Mouse (Mus musculus): ENCODE data around the gene Terb2. TPM values are rescaled to one million over a fixed set of nuclear protein-coding genes. Genes with fewer than 3 reads are reported as not detected.

Gene Terb2
- total and polyA plus RNA-seq, 2 experiments from 2014 or later: not detected

DNA sequence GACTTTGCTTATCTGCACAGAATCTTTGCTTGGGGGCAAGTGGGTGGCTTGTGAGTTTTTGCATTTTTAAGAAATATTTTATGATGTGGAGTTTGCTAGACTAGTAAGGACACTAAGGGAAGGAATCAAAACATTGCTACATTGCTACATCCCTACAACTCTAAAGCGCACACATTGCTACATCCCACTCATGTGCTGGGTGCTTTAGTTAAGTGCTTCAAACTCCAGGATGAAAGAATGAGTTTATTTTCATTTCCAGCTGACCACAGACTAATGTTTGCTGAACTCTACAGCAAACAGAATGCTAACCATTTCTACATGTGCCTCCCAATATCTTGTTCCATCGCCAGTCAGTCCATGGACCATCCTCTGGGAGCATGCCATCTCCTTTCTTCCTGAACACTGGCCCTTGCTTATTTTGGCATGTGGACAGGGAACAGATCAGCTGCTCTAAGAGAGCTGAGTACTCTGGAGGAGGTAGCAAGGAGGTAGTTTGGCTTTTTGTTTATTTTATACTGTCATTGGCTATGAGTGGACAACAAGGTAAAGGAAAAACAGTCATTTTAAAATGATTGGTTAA lies 51.9 kb downstream of the Terb2 start:
- Histone ChIP-seq H3K27me3 (ENCODE audit: insufficient read depth, low read length) (no peaks in the 10 kb centered on the region), H3K9ac (no peak overlapping the region), H3K4me3 (ENCODE audit: low read depth, low read length) (no peak overlapping the region), H3K36me3 (ENCODE audit: insufficient read depth) (no peaks in the 10 kb centered on the region), H3K4me2 (ENCODE audit: low read depth) (no peak overlapping the region), H3K27ac (ENCODE audit: low read depth, low read length) (no peak overlapping the region), H3K9me3 (ENCODE audit: low read length) (no peaks in the 10 kb centered on the region), H3K4me1 (ENCODE audit: insufficient read depth) (no peaks in the 10 kb centered on the region)
- WGBS: 88% methylated on average over 2 of the region's 2 CpGs
- DNase-seq: no peak
- ATAC-seq: no peak
- TF ChIP-seq CTCF (IDR thresholded peaks at IDR 0.05; ENCODE audit: low read depth): no peak

DNA sequence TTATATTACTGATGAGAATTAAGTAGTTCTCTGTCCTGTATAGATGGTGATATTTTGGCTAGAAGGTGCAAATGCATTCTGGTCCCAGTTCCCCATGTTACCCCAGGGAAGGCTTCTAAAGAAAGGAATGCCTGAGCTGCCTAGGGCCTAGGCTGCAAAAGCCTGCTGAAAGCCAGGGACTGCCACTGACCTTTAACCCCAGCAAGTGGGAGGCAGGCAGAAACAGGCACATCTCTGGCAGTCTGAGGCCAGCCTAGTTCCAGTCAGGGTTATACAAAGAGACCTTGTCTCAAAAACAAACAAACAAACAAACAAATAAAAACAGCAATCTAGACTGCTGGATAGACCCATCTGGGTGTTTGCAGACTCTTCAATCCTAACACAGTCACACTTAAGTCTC lies 54.7 kb downstream of the Terb2 start:
- DNase-seq (no peak), ATAC-seq (no peak)
- H3K9ac ChIP-seq: no peak overlapping the region
- no peak overlapping the region for H3K27ac ChIP-seq (ENCODE audit: low read depth, low read length)
- H3K4me3 ChIP-seq (ENCODE audit: low read depth, low read length): no peak overlapping the region
- H3K27me3 ChIP-seq (ENCODE audit: insufficient read depth, low read length): no peaks in the 10 kb centered on the region
- H3K36me3 ChIP-seq (ENCODE audit: insufficient read depth): no peaks in the 10 kb centered on the region
- H3K9me3 ChIP-seq (ENCODE audit: low read length): no peaks in the 10 kb centered on the region
- no peaks in the 10 kb centered on the region for H3K4me1 ChIP-seq (ENCODE audit: insufficient read depth)
- no peak overlapping the region for H3K4me2 ChIP-seq (ENCODE audit: low read depth)
- no peak for TF ChIP-seq CTCF (IDR thresholded peaks at IDR 0.05; ENCODE audit: low read depth)

DNA sequence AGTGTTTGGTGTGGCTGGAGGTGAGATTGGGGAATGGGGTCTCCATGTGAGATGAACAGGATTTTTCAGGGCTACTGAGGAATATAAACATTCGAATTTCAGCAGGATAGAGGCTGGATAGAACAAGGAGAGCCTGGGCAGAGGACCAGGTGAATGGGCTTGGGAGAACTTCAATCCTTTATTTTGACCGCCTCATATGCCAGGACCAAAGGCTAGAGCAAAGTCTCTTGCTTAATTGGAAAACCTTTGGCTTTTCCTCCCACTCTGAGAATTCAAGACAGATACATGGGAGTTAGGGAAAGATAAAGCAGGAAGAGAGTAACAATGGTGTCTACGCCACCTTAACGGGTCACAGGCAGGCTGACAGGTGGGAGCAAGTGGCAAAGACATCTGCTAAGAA lies 55.2 kb downstream of the Terb2 start:
- Histone ChIP-seq H3K4me2 (ENCODE audit: low read depth) (no peak overlapping the region), H3K4me1 (ENCODE audit: insufficient read depth) (no peaks in the 10 kb centered on the region), H3K4me3 (ENCODE audit: low read depth, low read length) (no peak overlapping the region), H3K27me3 (ENCODE audit: insufficient read depth, low read length) (no peaks in the 10 kb centered on the region), H3K36me3 (ENCODE audit: insufficient read depth) (no peaks in the 10 kb centered on the region), H3K27ac (ENCODE audit: low read depth, low read length) (no peak overlapping the region), H3K9me3 (ENCODE audit: low read length) (no peaks in the 10 kb centered on the region), H3K9ac (no peak overlapping the region)
- 89% methylated on average over 4 of the region's 4 CpGs for WGBS
- no peak for TF ChIP-seq CTCF (IDR thresholded peaks at IDR 0.05; ENCODE audit: low read depth)
- no peak for ATAC-seq
- DNase-seq: no peak

DNA sequence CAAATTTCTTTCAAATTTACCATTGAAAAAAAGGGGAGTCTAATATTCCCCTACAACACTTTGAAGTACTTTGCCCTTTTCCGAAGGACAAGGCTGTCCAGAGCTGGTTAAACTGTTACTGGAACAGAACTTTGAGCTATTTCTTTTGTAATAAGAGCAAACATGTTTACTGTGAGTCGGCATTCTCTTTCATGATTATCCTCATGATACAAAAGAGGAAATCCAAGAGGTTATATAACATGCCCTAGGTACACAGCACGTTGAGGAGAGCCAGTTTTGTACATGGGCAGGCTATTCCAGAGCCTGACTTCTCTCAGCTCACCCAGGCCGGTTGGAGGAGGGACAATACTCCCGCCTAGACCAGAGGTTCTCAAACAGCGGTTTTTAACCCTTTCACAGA lies 55.9 kb downstream of the Terb2 start:
- H3K27me3 ChIP-seq (ENCODE audit: insufficient read depth, low read length): no peaks in the 10 kb centered on the region
- WGBS: 63% methylated on average over 6 of the region's 6 CpGs
- no peak overlapping the region for H3K4me2 ChIP-seq (ENCODE audit: low read depth)
- no peak overlapping the region for H3K9ac ChIP-seq
- H3K9me3 ChIP-seq (ENCODE audit: low read length): no peaks in the 10 kb centered on the region
- DNase-seq (no peak), ATAC-seq (no peak)
- TF ChIP-seq CTCF (IDR thresholded peaks at IDR 0.05; ENCODE audit: low read depth): no peak
- H3K27ac ChIP-seq (ENCODE audit: low read depth, low read length): no peak overlapping the region
- H3K4me1 ChIP-seq (ENCODE audit: insufficient read depth): no peaks in the 10 kb centered on the region
- no peak overlapping the region for H3K4me3 ChIP-seq (ENCODE audit: low read depth, low read length)
- no peaks in the 10 kb centered on the region for H3K36me3 ChIP-seq (ENCODE audit: insufficient read depth)

DNA sequence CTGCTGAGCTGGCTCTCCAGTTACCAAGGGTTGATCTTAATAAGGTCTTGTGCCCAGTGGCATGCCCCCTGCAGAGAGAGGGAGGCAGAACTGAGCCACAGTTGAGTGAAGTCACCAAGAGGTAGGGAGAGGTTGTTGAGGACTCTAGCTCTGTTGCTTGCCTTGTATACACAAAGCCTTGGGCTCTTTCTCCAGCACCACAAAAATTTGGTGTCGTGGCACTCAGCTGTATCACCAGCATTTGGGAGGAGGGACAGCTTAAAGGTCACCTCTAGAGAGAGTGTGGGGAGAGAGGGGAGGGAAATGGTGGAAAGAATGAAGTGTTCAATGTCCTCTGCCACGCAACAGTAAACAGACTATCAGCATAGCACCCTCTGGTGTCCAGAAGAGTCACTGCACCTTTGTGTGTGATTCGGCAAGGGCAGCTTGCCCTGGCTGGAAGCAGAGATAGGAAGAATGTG lies 57.6 kb downstream of the Terb2 start:
- Histone ChIP-seq H3K27ac (ENCODE audit: low read depth, low read length) (no peak overlapping the region), H3K4me3 (ENCODE audit: low read depth, low read length) (no peak overlapping the region), H3K4me2 (ENCODE audit: low read depth) (no peak overlapping the region), H3K27me3 (ENCODE audit: insufficient read depth, low read length) (no peaks in the 10 kb centered on the region), H3K9me3 (ENCODE audit: low read length) (no peaks in the 10 kb centered on the region), H3K9ac (no peak overlapping the region), H3K4me1 (ENCODE audit: insufficient read depth) (no peaks in the 10 kb centered on the region), H3K36me3 (ENCODE audit: insufficient read depth) (no peaks in the 10 kb centered on the region)
- peak; percentile 92 for TF ChIP-seq CTCF (IDR thresholded peaks at IDR 0.05; ENCODE audit: low read depth)
- DNase-seq (peak; percentile 81), ATAC-seq (peak; percentile 71)
- 7% methylated on average over 3 of the region's 3 CpGs for WGBS

DNA sequence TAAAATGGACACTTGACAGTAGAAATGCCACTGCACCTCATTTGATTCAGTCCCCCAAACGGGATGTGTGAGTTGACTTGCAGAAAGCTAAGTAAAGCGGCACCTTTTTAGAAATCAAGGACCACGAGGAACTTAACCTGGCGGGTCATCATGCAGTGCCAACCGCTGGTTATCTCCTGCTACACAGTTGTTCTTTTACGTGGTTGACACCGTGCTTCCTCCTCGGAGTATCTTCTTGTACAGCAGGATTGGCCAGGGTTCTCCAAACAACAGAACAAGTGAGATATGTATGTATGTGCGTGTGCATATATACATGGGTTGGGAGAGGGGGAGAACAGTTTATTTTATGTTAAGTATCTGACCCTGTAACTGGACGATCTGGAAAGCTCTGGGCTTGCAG lies 61.7 kb downstream of the Terb2 start:
- Histone ChIP-seq H3K4me1 (ENCODE audit: insufficient read depth) (no peaks in the 10 kb centered on the region), H3K9ac (no peak overlapping the region), H3K36me3 (ENCODE audit: insufficient read depth) (no peaks in the 10 kb centered on the region), H3K4me3 (ENCODE audit: low read depth, low read length) (no peak overlapping the region), H3K9me3 (ENCODE audit: low read length) (no peaks in the 10 kb centered on the region), H3K4me2 (ENCODE audit: low read depth) (no peak overlapping the region), H3K27me3 (ENCODE audit: insufficient read depth, low read length) (no peaks in the 10 kb centered on the region), H3K27ac (ENCODE audit: low read depth, low read length) (no peak overlapping the region)
- 88% methylated on average over 10 of the region's 10 CpGs for WGBS
- DNase-seq (no peak), ATAC-seq (no peak)
- TF ChIP-seq CTCF (IDR thresholded peaks at IDR 0.05; ENCODE audit: low read depth): no peak

DNA sequence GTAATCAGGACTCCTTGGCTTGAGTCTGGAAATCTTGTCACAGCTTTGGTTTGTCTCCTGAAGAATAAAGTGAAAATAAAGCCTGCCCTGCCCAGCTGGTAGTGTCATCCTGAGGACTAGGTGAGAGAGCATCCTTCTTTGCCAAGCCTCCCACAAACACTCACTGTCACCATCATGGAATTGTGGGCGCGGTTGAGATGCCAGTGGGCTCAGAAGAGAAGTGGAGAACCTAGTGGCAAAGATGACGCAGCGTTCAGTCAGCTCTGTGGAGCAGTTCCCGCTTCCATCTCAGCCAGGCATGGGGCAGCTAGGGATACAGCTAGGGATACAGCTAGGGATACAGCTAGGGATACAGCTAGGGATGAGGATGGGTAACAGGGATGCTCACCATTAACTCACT lies 69.9 kb downstream of the Terb2 start:
- DNase-seq: no peak
- Histone ChIP-seq H3K4me3 (ENCODE audit: low read depth, low read length) (no peak overlapping the region), H3K4me2 (ENCODE audit: low read depth) (no peak overlapping the region), H3K36me3 (ENCODE audit: insufficient read depth) (peaks cover under 1% of the 10 kb centered on the region; the same call in 1 of the 2 replicates), H3K9me3 (ENCODE audit: low read length) (no peaks in the 10 kb centered on the region), H3K9ac (no peak overlapping the region), H3K27ac (ENCODE audit: low read depth, low read length) (no peak overlapping the region), H3K27me3 (ENCODE audit: insufficient read depth, low read length) (no peaks in the 10 kb centered on the region), H3K4me1 (ENCODE audit: insufficient read depth) (no peaks in the 10 kb centered on the region)
- ATAC-seq: no peak
- no peak for TF ChIP-seq CTCF (IDR thresholded peaks at IDR 0.05; ENCODE audit: low read depth)
- 96% methylated on average over 5 of the region's 5 CpGs for WGBS

Other genes starting within 250 kb of the Terb2 start
- 58.2 and 61.6 TPM in 2 replicates for gene Ctdspl2, start 230.3 kb upstream of the Terb2 start, total RNA-seq (2014; rRNA removed)
- gene Ctdspl2, start 230.3 kb upstream of the Terb2 start, polyA plus RNA-seq (2015; fragmentation: Nextera tagmentation; extraction: Ambion mirVana): 23.5 and 30.7 TPM in 2 replicates
- gene Mageb3, start 230.2 kb upstream of the Terb2 start, total RNA-seq (2014; rRNA removed): 0.81 TPM in 1 of 2 replicates, not detected in the other
- 0.08 and 0.29 TPM in 2 replicates for gene Mageb3, start 230.2 kb upstream of the Terb2 start, polyA plus RNA-seq (2015; fragmentation: Nextera tagmentation; extraction: Ambion mirVana)
- 18.6 and 23.2 TPM in 2 replicates for gene Eif3j1, start 157.7 kb upstream of the Terb2 start, total RNA-seq (2014; rRNA removed)
- gene Eif3j1, start 157.7 kb upstream of the Terb2 start, polyA plus RNA-seq (2015; fragmentation: Nextera tagmentation; extraction: Ambion mirVana): 9.1 and 9.7 TPM in 2 replicates
- 18.3 and 22.7 TPM in 2 replicates for gene Spg11, start 67.9 kb upstream of the Terb2 start, total RNA-seq (2014; rRNA removed)
- 2.7 and 4.5 TPM in 2 replicates for gene Spg11, start 67.9 kb upstream of the Terb2 start, polyA plus RNA-seq (2015; fragmentation: Nextera tagmentation; extraction: Ambion mirVana)
- 46.6 and 90.7 TPM in 2 replicates for gene B2m, start 38.6 kb upstream of the Terb2 start, total RNA-seq (2014; rRNA removed)
- 152 and 178 TPM in 2 replicates for gene B2m, start 38.6 kb upstream of the Terb2 start, polyA plus RNA-seq (2015; fragmentation: Nextera tagmentation; extraction: Ambion mirVana)
- gene Trim69, start 25.6 kb upstream of the Terb2 start, total RNA-seq (2014; rRNA removed): not detected in 2 replicates
- gene Trim69, start 25.6 kb upstream of the Terb2 start, polyA plus RNA-seq (2015; fragmentation: Nextera tagmentation; extraction: Ambion mirVana): not detected in 2 replicates
- not detected in 2 replicates for gene Patl2, start 83 bp upstream of the Terb2 start, total RNA-seq (2014; rRNA removed)
- not detected in 2 replicates for gene Patl2, start 83 bp upstream of the Terb2 start, polyA plus RNA-seq (2015; fragmentation: Nextera tagmentation; extraction: Ambion mirVana)
- gene Sord, start 48.5 kb downstream of the Terb2 start, total RNA-seq (2014; rRNA removed): 19.7 and 27.4 TPM in 2 replicates
- gene Sord, start 48.5 kb downstream of the Terb2 start, polyA plus RNA-seq (2015; fragmentation: Nextera tagmentation; extraction: Ambion mirVana): 17.7 and 21.2 TPM in 2 replicates
- gene Duox2, start 112.2 kb downstream of the Terb2 start, total RNA-seq (2014; rRNA removed): 0.08 and 0.14 TPM in 2 replicates
- 0.05 TPM in 1 of 2 replicates, not detected in the other for gene Duox2, start 112.2 kb downstream of the Terb2 start, polyA plus RNA-seq (2015; fragmentation: Nextera tagmentation; extraction: Ambion mirVana)
- gene Duoxa2, start 112.6 kb downstream of the Terb2 start, total RNA-seq (2014; rRNA removed): 0.69 TPM in 1 of 2 replicates, not detected in the other
- 0.31 and 0.46 TPM in 2 replicates for gene Duoxa2, start 112.6 kb downstream of the Terb2 start, polyA plus RNA-seq (2015; fragmentation: Nextera tagmentation; extraction: Ambion mirVana)
- 0.10 and 0.23 TPM in 2 replicates for gene Duoxa1, start 127.5 kb downstream of the Terb2 start, total RNA-seq (2014; rRNA removed)
- gene Duoxa1, start 127.5 kb downstream of the Terb2 start, polyA plus RNA-seq (2015; fragmentation: Nextera tagmentation; extraction: Ambion mirVana): 0.25 and 0.46 TPM in 2 replicates
- not detected in 2 replicates for gene Duox1, start 129.4 kb downstream of the Terb2 start, total RNA-seq (2014; rRNA removed)
- gene Duox1, start 129.4 kb downstream of the Terb2 start, polyA plus RNA-seq (2015; fragmentation: Nextera tagmentation; extraction: Ambion mirVana): 0.06 and 0.08 TPM in 2 replicates
- 69.3 and 70.7 TPM in 2 replicates for gene Shf, start 182.9 kb downstream of the Terb2 start, total RNA-seq (2014; rRNA removed)
- gene Shf, start 182.9 kb downstream of the Terb2 start, polyA plus RNA-seq (2015; fragmentation: Nextera tagmentation; extraction: Ambion mirVana): 6.7 and 7.7 TPM in 2 replicates
- gene Slc28a2, start 240.2 kb downstream of the Terb2 start, total RNA-seq (2014; rRNA removed): 0.05 and 0.15 TPM in 2 replicates
- gene Slc28a2, start 240.2 kb downstream of the Terb2 start, polyA plus RNA-seq (2015; fragmentation: Nextera tagmentation; extraction: Ambion mirVana): 0.08 and 0.15 TPM in 2 replicates